Mouse (Mus musculus) right cerebral cortex, postnatal 14 days (tissue): Measurements from ENCODE around the gene Trf.

Experiments
- DNase-seq: peaks from one replicate; pipeline ENCODE4 v3.0.0; 2022

Gene Trf

DNA sequence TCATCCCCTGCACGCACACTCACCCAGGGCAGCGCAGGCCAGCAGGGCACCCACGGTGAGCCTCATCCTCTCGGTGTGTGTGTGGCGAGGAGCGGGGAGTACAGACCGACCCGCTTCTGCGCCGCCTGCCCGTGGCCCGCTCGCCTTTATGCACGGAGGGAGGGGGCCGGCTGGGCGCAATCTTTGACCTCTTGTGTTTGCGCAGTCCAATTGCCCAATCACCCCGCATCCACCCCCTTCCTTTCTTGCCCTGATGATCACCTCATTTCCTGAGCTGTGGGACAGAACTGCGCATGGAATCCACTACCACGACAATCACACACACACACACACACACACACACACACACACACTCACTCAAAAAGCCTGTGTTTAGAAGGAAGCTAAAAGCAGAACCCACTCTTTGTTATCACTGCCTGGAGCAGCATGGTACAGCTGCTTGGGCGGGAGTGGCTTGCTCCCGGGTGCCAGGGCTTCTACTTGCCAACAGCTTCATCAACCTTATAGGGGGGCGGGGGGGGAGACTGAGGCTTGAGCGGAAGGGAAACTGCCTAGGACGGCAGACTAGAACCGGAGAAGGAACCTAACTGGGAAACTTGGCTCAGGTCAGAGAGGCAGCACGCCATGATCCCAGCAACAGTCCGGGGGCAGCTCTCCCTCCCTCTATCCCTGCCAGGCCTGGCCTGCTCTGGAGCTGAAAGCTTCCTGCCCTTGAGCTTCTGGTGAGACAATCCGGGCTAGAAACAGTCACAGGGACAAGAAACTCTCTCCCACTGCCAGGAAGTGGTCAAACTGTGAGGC, at the start of gene Trf, which contains the start of gene Gm20425:
Gene Trf, minus strand, starts transcription at position 294 of the 801 bp plus-strand sequence.
Gene Gm20425, minus strand, starts transcription at position 157 of the 801 bp plus-strand sequence.
- DNase-seq, result peak; percentile 30

DNA sequence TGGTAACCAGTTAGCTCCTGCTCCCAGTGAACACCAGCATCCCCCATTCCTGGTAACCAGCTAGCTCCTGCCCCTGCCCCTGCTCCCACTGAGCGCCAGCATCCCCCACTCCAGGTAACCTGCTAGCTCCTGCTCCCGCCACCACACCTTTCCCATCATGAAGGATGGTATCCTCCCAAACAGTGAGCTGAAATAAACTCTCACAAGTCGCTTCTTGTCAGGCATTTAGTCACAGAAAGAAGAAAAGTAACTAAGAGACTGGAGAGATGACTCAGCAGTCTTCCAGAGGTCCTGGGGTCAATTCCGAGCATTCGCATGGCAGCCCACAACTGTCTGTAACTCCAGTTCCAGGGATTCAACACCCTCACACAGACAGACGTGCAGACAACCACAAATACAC, 46.6 kb upstream of the Trf start:
- no peak for DNase-seq

DNA sequence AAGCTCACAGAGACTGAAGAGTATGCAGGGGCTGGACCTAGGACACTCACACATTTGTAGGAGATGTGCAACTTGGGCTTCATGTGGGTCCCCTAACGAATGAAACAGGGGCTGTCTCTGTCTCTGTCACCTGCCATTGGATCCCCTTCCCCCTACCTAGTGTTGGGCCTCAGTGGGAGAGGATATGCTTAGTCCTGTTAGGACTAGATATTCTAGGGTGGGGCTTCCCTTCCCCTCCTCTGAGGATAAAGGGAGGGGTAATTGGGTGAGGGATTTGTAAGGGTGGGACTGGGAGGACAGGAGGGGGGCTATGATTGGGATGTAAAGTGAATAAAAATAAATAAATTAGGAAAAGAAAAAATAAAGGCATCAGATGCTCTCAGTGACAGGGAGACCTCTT, 45.4 kb upstream of the Trf start:
- no peak for DNase-seq

DNA sequence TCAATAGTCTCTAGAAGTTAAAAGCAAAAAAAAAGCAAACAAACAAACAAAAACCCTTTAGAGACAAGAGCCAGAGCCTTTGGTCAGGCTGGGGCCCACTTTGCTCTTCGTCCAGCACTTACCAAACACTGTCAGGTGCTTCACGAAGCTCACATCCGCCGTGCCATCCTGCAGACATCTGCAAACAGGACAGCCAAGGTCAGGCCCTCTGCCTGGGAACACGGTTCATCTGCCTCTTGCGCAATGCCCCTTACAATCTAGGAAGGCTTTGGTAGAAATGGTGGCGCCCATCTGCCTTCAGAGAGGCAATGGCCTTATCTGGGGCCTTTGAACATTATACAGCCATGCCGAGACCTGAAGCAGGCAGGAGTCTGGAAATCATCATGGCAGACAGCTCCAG, 44.6 kb upstream of the Trf start:
- no peak for DNase-seq

DNA sequence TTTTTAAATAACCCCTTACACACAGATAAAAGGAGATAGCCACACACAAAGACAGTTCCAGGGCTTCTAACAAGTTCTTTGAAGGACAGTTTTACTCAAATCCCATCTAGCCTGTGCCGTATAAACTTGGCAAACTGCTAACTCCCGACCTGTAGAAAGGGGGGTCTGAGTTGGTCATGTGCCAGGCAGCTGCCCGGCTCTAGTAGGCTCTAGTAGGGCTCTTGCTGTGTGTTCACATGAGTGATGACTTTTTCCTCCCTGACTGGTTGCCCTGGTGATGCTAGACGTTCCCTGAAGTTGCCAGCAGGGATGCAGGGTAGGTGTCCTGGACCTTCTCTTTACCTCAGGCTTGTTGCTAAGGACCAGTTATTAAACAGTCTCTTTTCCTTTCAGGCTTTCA, 40.9 kb upstream of the Trf start:
- DNase-seq, result no peak

DNA sequence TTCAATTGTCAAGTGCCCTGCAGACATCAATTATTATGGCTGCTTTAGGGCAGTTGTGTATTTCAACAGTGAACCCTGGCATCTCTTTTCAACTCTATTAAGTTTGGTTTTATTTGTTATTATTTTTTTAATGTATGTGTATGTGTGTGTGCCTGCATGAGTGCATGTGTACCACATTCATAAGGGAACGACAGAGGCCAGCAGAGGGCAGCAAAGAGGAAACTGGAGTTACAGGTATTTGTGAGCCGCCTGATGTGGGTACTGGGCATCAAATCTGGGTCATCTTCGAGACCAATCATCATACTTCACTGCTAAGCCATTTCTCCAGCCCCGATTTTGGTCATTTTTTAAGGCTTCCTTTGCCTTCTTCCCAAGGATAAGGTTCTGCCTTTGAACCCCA, 35.5 kb upstream of the Trf start:
- DNase-seq, result no peak

DNA sequence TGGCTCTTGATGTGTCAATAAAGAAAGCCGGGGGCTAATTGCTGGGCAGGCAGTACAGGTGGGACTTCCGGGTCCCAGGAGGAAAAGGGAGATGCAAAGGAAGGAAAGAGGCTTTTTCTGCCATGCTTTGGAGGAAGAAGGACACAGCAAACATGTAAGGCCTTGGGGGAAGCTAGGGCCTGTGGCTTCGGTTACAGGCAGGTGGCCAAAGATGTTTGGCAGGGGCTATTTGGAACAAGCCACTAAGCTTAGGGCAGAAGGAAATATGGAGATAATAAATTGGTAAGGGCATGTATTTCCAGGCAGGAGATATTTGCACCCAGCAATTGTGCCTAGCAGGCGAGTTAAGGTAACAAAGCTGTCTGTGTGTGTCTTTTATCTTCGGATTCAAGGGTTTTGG, 22.7 kb upstream of the Trf start:
- DNase-seq, result no peak

DNA sequence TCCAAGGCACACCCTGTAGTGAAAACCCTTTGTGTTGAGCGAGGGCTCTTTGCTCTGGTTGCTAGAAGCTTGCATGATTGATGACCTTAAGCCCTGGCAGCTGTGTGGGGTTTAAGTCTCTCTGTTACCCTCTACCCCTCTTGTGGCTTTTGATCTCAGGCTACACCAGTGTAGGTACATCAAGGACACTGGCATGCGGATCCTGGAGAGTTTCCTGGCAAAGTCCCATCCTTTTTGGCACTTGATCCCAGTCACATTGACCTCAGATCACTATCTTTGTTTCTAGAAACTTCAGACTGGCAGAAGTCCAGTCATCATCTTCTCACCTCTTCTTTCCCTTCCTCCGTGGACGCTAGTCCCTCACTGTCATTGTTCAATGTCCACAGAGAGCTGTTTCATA, 18.4 kb upstream of the Trf start:
- DNase-seq, result no peak

DNA sequence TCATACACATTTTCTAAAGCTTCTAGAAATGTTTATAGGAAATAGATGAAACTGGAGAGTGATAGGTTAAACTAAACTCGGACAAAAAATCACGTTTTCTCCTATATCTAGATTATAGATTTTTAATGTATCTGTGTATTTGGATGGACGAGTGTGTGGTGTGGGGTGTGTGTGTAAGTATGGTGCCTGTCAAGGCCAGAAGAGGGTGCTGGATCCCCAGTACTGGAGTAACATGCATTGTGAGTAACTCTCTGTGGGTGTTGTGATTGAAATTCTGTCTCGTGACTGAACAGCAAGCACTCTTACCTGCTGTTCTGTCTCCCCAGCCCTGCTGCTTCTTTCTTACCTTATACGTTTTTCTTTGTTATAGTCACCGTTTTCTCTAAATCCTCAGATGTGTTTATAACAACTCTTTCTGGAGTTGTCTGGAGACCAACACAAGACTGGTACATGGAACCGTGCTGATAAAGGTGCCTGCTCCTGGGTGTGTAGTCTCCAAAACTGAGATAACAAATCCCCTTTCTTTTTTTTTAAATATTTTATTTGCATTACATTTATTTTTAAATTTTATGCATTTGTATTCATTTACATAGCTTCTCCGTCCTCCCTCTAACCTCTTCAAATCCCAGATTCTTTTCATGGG, 16.4 kb upstream of the Trf start:
- DNase-seq, result no peak

DNA sequence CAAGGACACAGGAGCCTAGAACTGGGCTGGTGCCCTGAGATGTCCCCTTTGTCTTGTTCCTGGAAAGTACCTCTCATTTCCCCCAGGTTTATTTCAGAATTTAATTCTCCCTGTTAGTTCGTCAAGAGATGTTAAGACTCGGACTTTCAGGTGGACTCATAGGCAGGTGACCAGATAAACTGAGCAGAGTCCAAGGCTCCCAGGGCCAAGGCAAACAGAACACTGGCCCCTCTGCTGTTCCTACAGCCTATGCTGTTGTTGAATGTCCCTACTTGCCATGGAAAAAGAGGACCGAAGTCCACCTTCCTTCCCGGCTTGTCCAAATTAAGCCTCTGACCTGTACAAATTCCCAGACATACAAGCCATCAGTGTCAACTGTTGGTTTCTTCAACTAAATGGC, 13.4 kb upstream of the Trf start:
- DNase-seq, result no peak

DNA sequence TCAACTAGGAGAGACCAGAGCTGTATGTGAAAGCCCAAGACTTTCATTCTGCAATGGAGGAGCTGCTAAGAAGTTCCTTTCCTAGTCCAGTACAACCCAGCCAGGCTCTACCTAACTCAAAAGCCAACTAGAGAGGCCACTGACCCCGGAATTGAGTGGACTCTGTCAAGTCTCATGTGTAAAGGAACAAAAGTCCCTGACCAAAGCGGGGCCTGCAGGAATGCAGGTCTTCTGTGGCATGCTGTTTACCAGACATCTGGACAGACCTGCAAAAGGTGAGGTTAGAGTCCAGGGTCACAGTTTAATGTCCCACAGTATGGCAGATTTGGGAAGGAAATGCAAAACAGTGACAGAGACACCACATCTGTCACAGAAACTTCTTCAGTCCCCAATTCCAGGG, 11.0 kb upstream of the Trf start:
- DNase-seq, result no peak

DNA sequence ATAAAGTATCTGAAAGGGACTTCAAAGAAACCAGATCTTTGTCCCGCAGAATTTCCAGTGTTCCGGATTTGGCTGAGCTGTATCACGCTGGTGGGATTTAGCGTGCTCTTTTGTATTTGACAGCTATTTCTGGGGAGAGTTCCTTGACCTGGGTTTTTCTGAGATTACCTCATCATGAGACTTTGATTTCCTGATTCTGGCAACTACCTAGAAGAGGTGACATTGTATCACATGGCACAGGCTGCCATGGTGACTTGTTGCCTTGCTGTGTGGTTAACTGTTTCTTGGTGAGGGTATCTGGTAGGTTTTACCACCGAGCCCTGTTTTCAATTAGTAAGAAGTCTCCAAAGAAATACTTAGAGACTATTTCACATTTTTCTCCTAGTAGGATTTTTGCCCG, 9.2 kb upstream of the Trf start:
- DNase-seq, result no peak

DNA sequence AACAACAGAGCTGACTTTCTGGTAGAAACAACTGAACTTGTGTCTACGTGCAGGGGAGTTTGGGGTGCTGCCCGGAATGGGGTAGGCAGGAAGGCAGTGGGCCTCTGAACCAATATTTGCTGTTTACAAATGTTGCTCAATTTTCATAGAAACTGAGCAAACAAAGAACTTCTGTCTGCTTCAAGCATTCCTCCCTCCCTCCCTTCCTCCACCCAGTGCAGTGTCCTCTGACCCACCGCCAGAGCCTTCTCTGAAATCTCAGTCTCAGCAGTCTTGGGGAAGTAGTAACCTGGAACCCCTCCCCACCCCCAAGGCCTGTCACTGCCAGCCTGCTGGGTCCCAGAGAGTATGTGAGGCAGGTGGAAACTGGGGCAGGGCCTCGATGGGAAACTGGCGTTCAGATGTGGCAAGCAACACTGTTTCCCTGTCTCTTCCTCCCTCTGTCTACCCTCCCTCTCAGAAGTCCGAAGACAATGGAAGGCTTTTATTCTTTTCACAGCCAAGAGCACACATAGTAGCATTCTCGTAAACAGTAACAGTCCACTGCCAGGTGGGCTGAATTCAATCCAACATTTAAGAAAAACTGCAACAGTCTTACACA, 4.4 kb upstream of the Trf start:
- no peak for DNase-seq

DNA sequence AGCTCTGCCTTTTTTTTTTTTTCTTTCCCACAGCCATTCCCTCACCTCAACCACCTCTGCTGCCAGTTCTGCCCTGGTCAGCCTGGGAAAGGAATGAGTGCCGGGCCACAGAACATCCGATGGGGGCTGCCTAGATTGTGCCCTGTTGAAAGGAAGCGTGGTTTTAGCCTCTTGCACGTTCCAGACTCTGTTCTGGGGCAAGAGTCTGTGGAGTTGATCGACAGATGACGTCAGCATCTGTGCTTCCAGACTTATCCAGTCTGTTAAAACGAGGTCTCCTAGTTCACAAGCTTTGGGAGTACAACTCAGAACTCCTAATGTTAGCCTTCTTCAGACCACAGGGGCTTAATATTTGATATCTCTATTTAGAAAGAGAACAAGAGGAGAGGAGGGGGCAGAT, 3.8 kb upstream of the Trf start:
- no peak for DNase-seq

DNA sequence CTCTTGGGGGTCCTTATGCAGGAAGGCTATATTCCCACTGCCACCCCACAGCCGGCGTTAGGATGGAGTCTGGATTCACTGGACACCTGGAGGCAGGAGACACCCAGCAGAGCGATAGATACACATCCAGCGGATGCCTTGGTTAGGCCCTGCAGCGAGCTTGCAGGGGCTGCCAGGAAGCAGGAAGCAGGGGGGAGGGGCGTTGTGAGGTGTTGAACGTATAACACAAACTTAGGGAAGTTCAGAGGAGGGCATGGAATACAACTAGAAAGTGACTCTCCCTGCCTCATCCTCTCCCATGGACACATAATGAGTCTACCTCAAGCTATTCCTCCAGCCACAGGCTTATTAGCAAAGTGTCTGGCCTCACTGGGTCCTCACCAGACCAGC, 2.8 kb upstream of the Trf start:
- DNase-seq, result peak; percentile 15

DNA sequence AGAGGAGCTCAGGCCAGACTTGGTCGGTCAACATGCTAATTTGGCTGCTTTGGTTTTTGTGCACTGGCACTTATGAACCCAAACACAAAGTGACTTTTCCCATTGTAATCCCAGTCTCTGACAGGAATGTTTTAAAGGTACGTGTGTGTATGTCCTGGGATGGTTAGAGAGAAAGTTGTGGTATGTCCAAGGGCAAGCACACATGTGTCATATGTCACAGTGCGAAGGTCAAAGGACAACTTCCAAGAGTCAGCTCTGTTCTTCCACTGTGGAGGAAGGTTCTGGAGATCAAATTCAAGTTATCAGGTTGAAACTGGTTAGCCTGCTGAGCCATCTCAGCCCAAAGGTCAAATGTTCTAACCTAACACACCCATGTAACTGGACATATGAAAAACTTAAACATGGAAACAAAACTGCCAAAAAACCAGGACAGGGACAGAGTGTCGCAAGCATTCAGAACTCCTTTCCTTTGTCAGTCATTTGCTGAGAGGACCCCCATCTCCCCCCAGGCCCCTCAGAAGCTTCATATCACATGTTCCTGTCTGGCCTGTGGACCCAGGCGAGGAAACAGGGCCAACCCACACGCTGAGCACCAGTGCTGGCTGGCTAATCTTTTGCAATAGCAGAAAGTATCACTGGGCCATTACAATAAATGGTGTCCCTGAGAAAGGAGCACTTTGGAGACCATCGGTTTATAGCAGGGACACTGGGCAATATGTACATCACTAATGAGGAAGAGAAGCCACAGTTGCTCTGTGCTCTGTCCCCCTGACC, 2.2 kb upstream of the Trf start:
- DNase-seq, result no peak

DNA sequence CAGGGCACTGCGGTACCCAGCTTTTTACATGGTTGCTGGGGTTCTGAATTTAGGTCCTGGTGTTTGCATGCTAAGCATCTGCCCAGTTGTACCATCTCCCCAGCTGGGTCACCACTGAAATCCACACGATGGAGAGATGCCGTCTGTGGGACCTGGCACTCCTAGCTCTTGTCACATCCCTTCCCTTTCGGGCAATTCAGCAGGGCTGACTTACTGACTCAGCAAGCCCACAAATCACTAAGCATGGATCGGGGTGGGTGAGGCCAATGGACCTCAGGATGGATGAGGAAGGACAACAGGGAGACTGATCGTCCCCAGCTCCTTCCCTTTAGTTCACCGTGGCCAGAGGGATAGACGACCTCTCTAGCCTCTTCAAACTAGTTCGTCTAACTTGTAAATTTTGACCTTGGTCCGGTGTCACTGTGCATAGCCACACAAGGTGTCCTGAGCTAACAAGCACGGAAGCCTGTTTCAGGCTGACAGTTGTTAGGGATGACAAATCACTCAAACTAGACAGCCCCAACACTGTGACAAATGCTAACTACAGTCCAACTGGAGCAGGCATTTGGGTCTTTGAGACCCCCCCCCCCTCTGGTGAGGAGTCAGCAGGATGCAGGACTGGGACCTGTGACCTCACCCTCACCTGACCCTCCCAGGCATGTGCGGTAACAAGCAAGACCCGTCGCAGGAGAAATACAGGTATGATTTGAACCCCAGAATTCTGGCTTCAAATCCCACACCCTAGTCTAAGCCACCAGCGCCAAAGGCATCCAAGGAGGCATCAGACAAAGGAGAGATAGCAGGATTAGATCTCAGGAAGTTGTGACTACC, 992 bp downstream of the Trf start:
- no peak for DNase-seq

DNA sequence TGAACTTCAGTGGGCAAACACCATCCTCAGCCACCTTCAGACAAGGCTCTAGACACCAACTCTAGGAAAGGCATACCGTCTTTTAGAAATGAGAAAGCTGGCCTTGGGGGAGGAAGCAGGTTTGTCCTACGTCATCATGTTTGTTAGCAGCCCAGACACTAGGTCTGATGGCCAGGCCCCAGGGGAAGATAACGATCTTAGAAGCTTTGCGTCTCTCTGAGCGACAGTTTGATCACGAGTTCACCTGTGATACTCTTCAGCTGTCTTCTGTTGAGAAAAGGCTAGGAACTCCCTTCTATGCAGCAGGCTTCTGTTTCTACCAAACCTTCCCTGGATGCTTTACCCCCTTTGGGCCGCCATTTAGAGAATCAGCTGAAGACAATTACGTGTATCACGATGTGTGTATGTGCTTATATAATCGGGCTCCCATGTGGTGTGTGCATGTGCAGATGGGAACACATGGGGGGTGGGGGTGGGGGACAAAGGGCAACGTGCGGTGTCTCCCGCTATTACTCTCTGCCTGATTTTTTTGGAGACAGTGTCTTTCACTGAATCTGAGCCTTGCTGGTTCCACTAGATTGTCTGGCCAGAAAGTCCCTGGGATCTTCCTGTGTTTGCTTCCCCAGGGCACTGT, 1.8 kb downstream of the Trf start:
- no peak for DNase-seq

DNA sequence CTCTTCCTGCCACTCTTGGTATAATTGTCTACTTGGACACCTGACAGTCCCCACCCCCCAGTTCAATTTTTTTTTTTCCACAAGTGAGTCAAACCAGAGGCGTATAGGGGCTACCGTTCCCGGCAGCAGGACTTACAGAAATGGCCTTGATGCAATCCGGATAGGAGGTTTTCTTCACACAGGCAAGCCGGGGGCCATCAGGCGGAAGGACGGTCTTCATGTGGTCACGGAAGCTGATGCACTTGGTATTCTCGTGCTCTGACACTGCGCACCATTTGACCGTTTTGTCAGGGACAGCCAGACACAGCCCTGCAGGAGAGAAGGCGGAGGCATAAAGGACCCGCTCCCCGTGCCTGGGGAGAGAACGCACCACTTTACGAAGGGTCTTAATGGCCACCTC, 2.5 kb downstream of the Trf start:
- no peak for DNase-seq

DNA sequence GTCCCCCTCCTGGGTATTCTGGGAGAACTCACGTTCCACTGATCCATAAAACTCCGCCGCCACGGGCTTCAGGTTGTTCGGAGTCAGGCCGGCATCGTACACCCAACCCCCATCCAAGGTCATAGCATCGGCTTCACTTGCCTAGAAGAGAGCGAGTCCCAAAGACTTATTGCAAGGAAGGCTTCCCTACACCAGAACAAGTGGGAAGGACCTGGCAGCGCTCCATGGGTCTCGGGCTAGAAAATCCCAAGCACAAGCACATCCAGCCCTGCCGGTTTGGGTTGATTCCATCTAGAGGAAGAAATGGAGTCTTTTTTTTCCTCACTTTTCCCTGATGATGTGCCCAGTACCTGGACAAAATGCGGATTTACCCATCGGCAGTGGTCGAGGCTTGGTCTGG, 3.4 kb downstream of the Trf start:
- DNase-seq, result no peak

DNA sequence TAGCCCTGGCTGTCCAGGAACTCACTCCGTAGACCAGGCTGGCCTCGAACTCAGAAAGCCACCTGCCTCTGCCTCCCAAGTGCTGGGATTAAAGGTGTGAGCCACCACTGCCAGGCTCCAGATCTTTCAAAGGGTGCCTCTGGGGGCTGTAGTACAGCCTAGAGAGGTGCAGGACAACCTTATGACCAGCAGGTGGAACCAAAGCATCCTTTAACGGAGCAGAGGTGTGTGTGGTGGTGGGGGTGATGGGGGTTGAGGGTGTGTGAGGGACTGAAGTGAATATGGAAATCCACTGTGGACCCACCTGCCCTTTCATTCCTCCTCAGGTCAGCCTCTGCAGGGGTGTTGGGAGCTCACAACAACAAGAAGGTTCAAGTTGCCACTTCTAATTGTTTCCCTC, 4.8 kb downstream of the Trf start:
- DNase-seq, result no peak

DNA sequence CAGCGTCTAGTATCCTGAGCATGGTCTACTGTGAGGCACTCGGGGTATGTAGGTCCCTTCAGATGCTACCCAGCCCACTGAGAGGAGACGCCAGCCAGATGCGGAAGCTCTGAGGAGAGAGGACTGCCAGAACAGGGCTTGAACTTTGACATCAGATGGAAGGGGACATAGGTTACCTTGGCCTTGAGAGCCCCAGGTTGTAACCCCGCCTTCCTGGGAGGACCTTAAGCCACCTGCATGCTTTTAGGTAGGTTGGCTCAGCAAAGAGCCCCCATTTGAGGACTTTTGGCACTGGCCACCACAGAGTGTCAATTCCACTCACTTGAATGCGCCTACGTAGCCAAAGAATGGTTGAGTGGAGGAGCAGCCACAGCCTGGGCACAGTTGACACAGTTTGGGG, 5.5 kb downstream of the Trf start:
- DNase-seq, result no peak
